Mouse (Mus musculus): ENCODE results near the gene Zc4h2.
A peak's percentile ranks its signal among the peaks of the same experiment; 100 is the strongest.

The Zc4h2 gene

DNA sequence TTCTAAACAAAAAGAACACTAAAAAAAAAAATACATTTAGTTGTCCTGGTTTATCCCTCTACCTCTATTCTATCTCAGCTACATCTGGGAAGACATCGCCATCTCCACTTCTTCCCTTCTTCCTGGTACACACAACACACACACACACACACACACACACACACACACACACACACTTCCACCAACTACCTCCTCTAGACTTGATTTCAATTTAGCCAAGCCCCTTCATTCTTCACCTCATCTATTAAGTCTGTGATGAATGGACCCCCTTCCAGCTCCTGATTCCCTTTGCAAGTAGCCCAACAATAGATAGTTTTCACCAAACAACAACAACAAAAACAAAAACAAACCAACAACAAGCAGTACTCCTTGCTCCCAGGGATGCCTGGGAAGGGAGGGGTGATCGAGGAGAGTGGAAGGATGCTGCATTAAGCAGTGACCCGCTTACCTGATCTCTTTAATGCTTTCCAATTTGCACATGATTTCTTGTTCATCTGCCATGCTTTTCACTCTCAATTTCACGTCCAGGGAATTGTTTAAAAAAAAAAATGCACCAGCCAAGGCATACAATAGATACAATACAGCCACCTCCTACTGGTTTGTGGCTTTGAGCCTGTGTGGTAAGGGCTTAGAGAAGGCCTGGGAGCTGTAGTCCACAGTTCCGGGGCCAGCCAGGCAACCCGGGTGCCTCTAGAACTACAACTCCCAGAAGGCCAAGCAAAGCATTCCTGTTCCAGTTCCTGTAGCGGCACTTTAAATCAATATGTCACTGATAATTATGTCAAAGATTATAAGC lies at the start of gene Zc4h2:
Zc4h2 (minus strand) TSS at position 706 of the 796 bp plus-strand sequence.
- DNase-seq (ENCODE audit: low spot score) = peak; percentile 70

DNA sequence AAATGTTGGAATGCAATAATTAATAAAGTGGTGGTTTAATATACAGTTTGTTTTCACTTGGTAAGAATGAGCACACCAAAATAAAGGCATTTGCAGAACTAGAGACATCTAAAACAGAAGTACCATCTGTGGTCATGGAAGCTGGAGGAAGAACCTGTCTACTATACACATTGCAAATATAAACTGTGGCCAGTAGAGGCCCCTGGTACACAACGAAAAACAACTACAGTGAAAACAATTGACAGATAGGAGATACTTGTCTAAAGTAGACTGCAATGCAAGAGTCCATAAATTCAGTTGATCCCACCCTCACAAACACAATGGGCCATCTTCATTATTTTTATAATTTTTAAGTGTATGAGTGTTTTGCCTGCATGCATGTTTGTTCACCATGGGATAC lies 28.8 kb upstream of the Zc4h2 start:
- DNase-seq (ENCODE audit: low spot score) = no peak

DNA sequence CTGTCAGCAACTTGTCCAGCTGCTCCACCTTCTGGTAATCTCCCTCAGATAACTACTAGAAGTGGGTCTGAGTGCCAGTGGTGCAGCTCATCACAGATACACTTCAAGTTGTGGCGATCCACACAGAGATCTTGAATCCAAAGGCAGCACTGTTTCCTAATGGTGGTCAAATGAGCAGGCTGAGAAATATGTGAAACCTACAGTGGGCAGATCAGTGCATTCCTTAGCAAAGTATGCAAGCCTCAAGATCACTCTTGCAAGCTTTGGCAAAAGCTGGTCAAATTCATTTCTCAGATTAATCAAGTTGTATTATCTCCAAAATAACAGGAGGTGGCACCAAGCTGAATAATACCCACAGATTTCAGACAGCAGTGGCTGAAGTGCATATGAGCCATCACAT lies 23.9 kb upstream of the Zc4h2 start:
- DNase-seq (ENCODE audit: low spot score) = no peak

DNA sequence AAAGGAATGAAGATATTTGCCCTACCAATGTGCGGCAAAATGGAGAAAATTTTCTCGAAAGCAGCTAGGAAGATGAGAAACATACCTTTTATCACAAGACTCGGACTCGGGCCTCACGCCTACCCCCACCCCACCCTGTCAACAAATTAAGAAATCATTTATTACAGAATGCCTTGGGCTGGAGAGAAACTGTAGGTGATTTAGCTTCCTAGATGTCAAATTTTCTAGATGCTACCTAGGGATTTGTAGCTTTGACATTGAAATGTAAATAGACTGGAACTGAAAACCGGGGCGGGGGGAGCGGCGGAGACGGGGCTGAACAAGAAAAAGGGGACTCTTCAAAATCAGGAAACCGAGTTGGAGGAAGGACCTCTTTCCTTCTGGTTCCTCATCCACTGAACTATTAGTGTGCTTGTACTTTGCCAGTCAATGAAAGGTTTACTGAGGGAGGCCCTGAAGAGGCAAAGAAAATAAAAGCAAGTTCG lies 333 bp upstream of the Zc4h2 start:
- no peak for DNase-seq (ENCODE audit: low spot score)

DNA sequence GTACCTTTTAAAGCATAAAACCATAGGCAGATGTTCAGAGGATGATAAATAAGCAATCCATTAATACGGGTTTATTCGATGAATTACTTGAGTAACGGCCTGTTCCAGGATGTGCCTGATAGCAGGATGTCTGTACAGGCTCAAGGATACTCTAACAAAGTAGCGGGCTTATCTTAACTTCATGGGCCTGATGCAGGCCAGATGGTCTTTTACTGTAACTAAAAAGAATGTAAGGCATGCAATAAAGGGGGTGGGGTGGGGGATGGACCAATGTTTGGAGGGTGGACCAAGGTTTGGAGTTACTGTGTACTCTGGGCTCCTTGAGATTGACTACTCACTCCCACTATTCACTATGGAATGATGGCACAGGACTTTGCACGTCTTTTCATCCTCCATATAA lies 57.7 kb downstream of the Zc4h2 start:
- no peak for DNase-seq (ENCODE audit: low spot score)

All from ovary, adult 18-20 months (tissue).